Mouse (Mus musculus) heart, embryonic 14.5 days (tissue): ENCODE measurements around the gene Zfp597. TPM values are rescaled to one million over a fixed set of nuclear protein-coding genes. Genes with fewer than 3 reads are reported as not detected.

Experiments used
- ATAC-seq: fragments of 200-750 bp; cut with Nextera tagmentation; 2 replicates; pipeline ENCODE4 v1.8.0; 2017; ENCODE audit warnings: low read depth, moderate TSS enrichment; ENCODE audit not compliant: insufficient number of reproducible peaks, insufficient read depth, low FRiP score
- H3K27ac ChIP-seq, 2 experiments: fragments of 200-500 bp in 1 of 2; fragments of 300-500 bp in 1 of 2; sonication (generic) in 1 of 2; replicated peaks in 1 of 2; 2 replicates each; pipeline ENCODE4 v1.5.1; 2012 to 2014; ENCODE audit warnings: low read depth in 2 of 2, low read length in 2 of 2, control low read depth in 1 of 2, mild to moderate bottlenecking in 1 of 2, mixed read lengths in 1 of 2; ENCODE audit not compliant: control insufficient read depth in 1 of 2, insufficient read depth in 1 of 2
- H3K27me3 ChIP-seq: fragments of 300-500 bp; sonication (generic); 2 replicates; pipeline ENCODE4 v1.6.1; 2014; ENCODE audit warnings: mild to moderate bottlenecking, low read length, control low read depth; ENCODE audit not compliant: control insufficient read depth, insufficient read depth
- H3K36me3 ChIP-seq: fragments of 300-500 bp; sonication (generic); 2 replicates; pipeline ENCODE4 v1.6.1; 2014; ENCODE audit warnings: mild to moderate bottlenecking, control low read depth, low read length, mixed read lengths; ENCODE audit not compliant: control insufficient read depth, insufficient read depth
- H3K4me1 ChIP-seq, 2 experiments: fragments of 200-500 bp in 1 of 2; fragments of 300-500 bp in 1 of 2; sonication (generic) in 1 of 2; 2 replicates each; pipeline ENCODE4 v1.6.1; 2012 to 2014; ENCODE audit warnings: low read length in 2 of 2, control low read depth in 1 of 2, mixed read lengths in 1 of 2; ENCODE audit not compliant: control insufficient read depth in 2 of 2, insufficient read depth in 2 of 2
- H3K4me2 ChIP-seq: fragments of 300-500 bp; sonication (generic); 2 replicates; pipeline ENCODE4 v1.6.1; 2014; ENCODE audit warnings: mild to moderate bottlenecking, low read length
- H3K4me3 ChIP-seq, 2 experiments: fragments of 200-500 bp in 1 of 2; fragments of 300-500 bp in 1 of 2; sonication (generic) in 1 of 2; 2 replicates each; pipeline ENCODE4 v1.5.1; 2012 to 2014; ENCODE audit warnings: low read length in 2 of 2, mild to moderate bottlenecking in 2 of 2, control low read depth in 1 of 2, low read depth in 1 of 2, moderate library complexity in 1 of 2; ENCODE audit not compliant: control insufficient read depth in 1 of 2, insufficient read depth in 1 of 2
- H3K9ac ChIP-seq: fragments of 300-500 bp; sonication (generic); 2 replicates; pipeline ENCODE4 v1.6.1; 2014; ENCODE audit warnings: mild to moderate bottlenecking, low read length
- H3K9me3 ChIP-seq: fragments of 300-500 bp; sonication (generic); 2 replicates; pipeline ENCODE4 v1.6.1; 2016; ENCODE audit warnings: low read length, control low read depth; ENCODE audit not compliant: control insufficient read depth
- WGBS: fragments of 180-500 bp; shearing (Covaris S2); extraction: QIAGEN DNeasy Blood & Tissue Kit; methylation state at CpG from one replicate; pipeline ENCODE4 v1.1.7; 2014; 5-methylcytosine and 5-hydroxymethylcytosine counted together
- polyA plus RNA-seq: library from polyadenylated mRNA; unstranded; fragments of >200 nt; fragmentation: Nextera tagmentation; extraction: Ambion mirVana; gene quantifications from 2 replicates; pipeline ENCODE4 v1.2.1, GENCODE M21; 2014

Zfp597 gene
- polyA plus RNA-seq, 1 experiment from 2014 or later: 6.1 TPM

DNA sequence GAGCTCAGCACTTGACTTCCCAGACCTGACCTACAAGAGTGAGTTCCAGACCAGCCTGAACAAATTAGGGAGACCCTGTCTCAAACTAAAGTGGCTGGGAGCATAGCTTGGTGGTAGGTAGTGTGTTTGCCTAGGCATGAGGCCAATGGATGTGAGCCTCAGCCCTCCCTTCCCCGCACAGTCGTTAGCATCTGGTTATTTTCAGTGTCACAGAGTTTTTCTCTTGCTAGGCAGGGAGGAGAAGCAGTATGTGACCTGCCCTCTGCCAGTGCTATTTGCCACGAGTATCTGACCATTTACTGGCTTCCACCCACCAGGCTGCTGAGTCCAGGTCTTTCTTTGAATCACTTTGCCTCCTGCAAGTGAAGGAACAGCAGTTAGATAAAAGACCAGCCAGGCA is 9.4 kb upstream of the Zfp597 start:
- peak overlapping the region; percentile 55 to 82 for H3K27ac ChIP-seq
- ATAC-seq: peak; percentile 56
- H3K4me3 ChIP-seq: no peak overlapping the region
- no peaks in the 10 kb centered on the region for H3K27me3 ChIP-seq
- H3K4me2 ChIP-seq: no peak overlapping the region
- H3K9me3 ChIP-seq: no peaks in the 10 kb centered on the region
- 25% methylated on average over 3 of the region's 3 CpGs for WGBS
- H3K36me3 ChIP-seq: peaks cover 34% of the 10 kb centered on the region
- no peak overlapping the region for H3K9ac ChIP-seq
- H3K4me1 ChIP-seq: peaks cover 10 to 11% of the 10 kb centered on the region in 2 experiments

DNA sequence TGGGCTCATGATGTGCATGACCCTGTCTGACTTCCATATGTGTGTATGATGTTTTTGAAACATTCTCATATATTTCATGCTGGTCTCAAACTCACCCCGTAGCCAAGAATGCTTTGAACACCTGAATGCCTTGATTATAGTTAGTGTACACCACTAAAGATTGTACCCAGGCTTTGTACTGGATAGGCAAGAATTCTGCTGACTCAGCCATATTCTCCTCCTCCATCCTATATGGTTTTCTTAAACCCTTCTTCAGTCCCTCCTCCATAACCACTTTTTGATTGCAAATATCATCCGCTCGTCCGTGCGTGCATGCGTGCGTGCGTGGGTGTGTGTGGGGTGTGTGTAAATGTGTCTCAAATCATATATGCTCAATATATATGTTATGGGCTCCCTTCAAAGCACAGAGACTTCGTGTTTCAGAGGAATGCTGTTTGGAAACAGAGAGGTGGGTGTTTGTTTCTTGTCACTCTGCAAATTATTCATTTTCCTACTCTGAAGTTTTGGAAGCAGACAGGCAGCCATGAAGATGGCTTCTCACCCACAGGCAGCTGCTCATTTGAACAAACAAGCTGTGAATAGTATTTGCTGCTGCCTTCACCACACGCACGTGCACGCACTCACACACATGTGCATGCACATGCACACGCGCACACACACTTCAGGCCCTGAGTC is 7.4 kb upstream of the Zfp597 start:
- Histone ChIP-seq H3K36me3 (peaks cover 14% of the 10 kb centered on the region; the same call in 1 of the 2 replicates), H3K27ac (no peak overlapping the region), H3K4me3 (no peak overlapping the region), H3K9me3 (no peaks in the 10 kb centered on the region), H3K9ac (no peak overlapping the region), H3K4me2 (no peak overlapping the region), H3K27me3 (no peaks in the 10 kb centered on the region), H3K4me1 (peaks cover 10 to 11% of the 10 kb centered on the region in 2 experiments)
- 93% methylated on average over 14 of the region's 14 CpGs for WGBS
- ATAC-seq: no peak

DNA sequence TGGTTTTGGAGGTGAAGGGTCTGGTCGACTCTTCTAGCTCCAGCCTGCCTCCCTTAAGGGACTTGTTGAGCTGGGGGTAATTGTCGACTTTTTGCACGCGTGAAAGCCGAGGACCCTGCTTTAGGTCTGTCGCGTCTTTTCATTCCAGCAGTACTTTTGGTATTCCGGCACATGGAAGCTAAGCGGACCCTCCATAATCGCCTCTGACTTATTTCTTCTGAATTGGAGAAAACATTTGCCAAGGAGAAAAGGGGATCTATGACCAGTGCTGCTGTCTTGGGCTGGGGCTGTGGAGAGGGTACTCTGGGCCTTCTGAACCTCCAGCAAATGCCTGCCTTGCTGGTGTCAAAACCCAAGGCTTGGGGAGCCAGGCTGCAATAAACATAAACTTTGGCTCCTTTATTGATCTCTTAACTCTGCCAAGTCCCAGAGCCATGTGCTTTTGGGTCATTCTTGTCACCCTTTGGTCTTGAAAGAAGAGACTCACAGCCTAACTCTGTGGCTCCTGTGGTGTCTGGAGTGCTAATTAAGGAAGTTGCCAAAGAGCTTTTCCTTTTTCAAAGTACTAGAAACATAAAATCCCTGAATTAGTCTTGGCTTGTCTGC is 807 bp upstream of the Zfp597 start:
- Histone ChIP-seq H3K36me3 (peaks cover 15% of the 10 kb centered on the region; the same call in 1 of the 2 replicates), H3K9ac (peak overlapping the region; percentile 92), H3K4me1 (peaks cover 3 to 11% of the 10 kb centered on the region in 2 experiments; a peak in 3 of 4 replicates), H3K27ac (peak overlapping the region; percentile 66 to 93), H3K4me3 (peak overlapping the region; percentile 84 to 90), H3K4me2 (peak overlapping the region; percentile 78), H3K9me3 (no peaks in the 10 kb centered on the region), H3K27me3 (no peaks in the 10 kb centered on the region)
- no peak for ATAC-seq
- WGBS: 2% methylated on average over 10 of the region's 10 CpGs

DNA sequence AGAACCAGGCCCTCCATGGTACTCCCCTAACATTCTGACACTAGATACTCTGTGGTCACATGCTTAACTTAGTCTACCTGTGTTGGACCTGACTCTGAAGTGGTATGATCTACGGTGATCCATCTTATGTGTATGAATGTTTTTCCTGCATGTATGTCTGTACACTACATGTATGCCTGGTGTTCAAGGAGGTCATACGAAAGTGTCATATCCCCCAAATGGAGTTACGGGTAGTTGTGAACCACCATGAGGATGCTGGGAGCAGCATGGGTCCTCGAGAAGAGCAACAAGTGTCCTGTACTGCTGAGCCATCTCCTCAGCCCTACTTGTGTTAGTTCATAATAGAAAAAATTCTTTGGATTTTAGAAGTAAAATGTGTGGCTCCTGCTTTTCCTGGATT is 8.0 kb downstream of the Zfp597 start:
- no peak overlapping the region for H3K4me2 ChIP-seq
- WGBS: 89% methylated on average over 4 of the region's 4 CpGs
- H3K4me3 ChIP-seq: no peak overlapping the region
- no peak overlapping the region for H3K9ac ChIP-seq
- peaks cover 32% of the 10 kb centered on the region for H3K36me3 ChIP-seq
- H3K4me1 ChIP-seq: peaks cover 3 to 10% of the 10 kb centered on the region in 2 experiments; a peak in 3 of 4 replicates
- H3K27ac ChIP-seq: no peak overlapping the region
- H3K27me3 ChIP-seq: no peaks in the 10 kb centered on the region
- ATAC-seq: no peak
- no peaks in the 10 kb centered on the region for H3K9me3 ChIP-seq

DNA sequence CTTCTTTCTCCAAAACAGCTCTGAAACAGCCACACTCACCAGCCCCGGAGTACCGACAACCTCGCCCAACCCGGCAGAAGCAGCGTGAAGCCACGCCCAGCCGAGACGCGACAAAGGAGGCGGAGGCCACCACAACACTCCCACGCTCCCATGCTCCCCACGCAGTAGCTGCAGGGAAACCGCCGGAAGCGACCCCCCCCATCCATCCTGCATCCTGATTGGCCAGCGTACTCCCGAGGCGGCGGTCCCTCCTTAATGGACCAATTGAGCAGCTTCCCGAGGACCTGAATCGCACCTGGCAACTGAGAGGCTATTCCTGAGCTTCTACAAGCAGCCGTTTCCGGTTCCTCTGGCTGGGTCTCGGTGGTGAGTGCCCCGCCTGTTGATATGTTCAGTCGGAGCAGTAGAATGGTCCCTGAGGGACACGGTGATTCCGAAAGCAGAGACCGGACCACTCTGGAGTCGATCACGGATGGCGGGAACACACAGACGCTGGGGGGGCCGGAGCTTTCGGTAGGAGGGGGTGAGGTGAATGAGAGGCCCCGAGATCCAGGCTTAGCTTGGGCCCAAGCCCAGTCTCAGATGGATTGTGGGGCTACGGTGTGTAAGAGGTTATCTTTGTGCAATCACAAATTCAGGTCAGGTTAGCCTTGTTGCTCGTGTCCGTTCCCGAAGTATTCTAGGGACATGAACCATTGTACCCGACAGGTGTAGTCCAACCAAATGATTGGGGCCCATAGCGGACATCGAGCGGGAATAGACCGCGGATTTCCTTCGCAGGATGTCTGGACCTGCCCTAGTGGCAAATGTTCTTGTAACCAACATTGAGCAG is 11.9 kb downstream of the Zfp597 start, which contains the start of gene Naa60:
Gene Naa60 (plus strand): TSS at position 160 of the 832 bp plus-strand sequence.
- H3K4me1 ChIP-seq: peaks cover 3 to 10% of the 10 kb centered on the region in 2 experiments; a peak in 3 of 4 replicates
- 5% methylated on average over 47 of the region's 47 CpGs for WGBS
- ATAC-seq: peak; percentile 98
- no peaks in the 10 kb centered on the region for H3K27me3 ChIP-seq
- peak within 1 kb of the TSS; percentile 63 to 85 for H3K4me3 ChIP-seq
- H3K9me3 ChIP-seq: no peaks in the 10 kb centered on the region
- peak within 1 kb of the TSS; percentile 93 for H3K4me2 ChIP-seq
- peaks cover 30% of the 10 kb centered on the region for H3K36me3 ChIP-seq
- peak within 1 kb of the TSS; percentile 81 for H3K9ac ChIP-seq
- H3K27ac ChIP-seq: peak within 1 kb of the TSS; percentile 58 to 61

DNA sequence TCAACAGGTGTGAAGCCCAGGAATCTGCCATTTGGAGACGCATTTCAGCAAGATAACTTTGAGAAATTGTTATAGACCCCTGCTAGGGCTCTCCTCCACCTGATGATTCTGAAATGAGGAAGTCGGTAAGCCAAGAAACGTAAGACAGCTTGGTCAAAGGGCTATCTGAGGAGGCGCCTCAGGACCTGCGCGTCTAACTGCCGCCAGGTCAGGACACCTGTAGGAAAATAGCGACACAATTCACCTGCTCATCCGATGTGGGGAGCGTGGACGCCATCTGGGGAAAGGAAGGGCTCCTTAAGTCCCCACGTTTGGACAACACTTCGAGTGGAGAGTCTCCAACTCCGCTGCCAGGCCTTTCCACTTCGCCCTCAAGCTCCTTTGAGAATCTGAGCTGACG is 12.5 kb downstream of the Zfp597 start:
- H3K9ac ChIP-seq: peak overlapping the region; percentile 81
- H3K4me3 ChIP-seq: peak overlapping the region; percentile 63 to 85
- no peak for ATAC-seq
- H3K27me3 ChIP-seq: no peaks in the 10 kb centered on the region
- peak overlapping the region; percentile 55 to 58 for H3K27ac ChIP-seq
- H3K36me3 ChIP-seq: peaks cover 28% of the 10 kb centered on the region
- H3K4me1 ChIP-seq: peaks cover 3 to 10% of the 10 kb centered on the region in 2 experiments; a peak in 3 of 4 replicates
- no peaks in the 10 kb centered on the region for H3K9me3 ChIP-seq
- WGBS: 2% methylated on average over 16 of the region's 16 CpGs
- peak overlapping the region; percentile 93 for H3K4me2 ChIP-seq

DNA sequence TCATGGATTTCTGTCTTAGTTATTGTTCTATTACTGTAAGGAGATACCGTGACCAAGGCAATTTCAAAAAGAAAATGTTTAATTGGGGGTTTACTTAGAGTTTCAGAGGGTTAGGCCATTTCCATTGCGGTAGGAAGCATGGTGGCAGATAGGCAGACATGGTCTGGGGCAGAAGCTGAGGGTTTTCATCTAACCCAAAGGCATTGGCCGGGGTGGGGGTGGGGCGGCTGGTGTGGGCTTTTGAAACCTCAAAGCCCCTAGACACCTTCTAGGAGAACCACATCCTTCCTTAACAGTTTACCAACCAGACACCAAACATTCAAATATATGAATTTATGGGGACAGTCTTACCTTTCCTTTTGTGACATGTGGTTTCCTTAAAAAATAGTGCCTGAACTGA is 25.1 kb downstream of the Zfp597 start:
- Histone ChIP-seq H3K4me2 (no peak overlapping the region), H3K4me1 (no peaks in the 10 kb centered on the region), H3K36me3 (peaks cover 30% of the 10 kb centered on the region), H3K27me3 (no peaks in the 10 kb centered on the region), H3K27ac (no peak overlapping the region), H3K9ac (no peak overlapping the region), H3K9me3 (no peaks in the 10 kb centered on the region), H3K4me3 (no peak overlapping the region)
- WGBS: 91% methylated on average over 4 of the region's 4 CpGs
- ATAC-seq: no peak
